Mouse (Mus musculus): ENCODE measurements at regions not wholly inside any gene's neighbourhood (a gene's known extent, or its start where the extent isn't known, plus 50 kb on each side); places are given as distances from the start of the nearest gene placed in this dataset.

- DNase-seq (ENCODE audit: low spot score in 2 of 2), result no peak
Observed at GRCm38 (mm10) chr8:36035339-36035738, 269.7 kb downstream of the Gm19410 start.

GRCm38 (mm10) chr8:36036271-36036670 lies 270.7 kb downstream of the Gm19410 start:
- DNase-seq (ENCODE audit: low spot score in 2 of 2), result no peak

- DNase-seq (ENCODE audit: low spot score in 2 of 2), result no peak
Observed at GRCm38 (mm10) chr8:36041222-36041864, 275.8 kb downstream of the Gm19410 start.

- no peak for DNase-seq (ENCODE audit: low spot score in 2 of 2)
Observed at GRCm38 (mm10) chr8:36042594-36042993, 277.0 kb downstream of the Gm19410 start.

Small RNA genes in the stretch of these regions (microRNA-seq; reads per million reads assigned to microRNA genes)
- 0 reads per million in 2 experiments for gene Gm22030

Data from layer of hippocampus, adult 18-20 months (tissue).